Mouse (Mus musculus) erythroblast, embryonic 14.5 days (primary cell): ENCODE data around the gene Nhej1. TPM values are rescaled to one million over a fixed set of nuclear protein-coding genes. Genes with fewer than 3 reads are reported as not detected.

ENCODE experiments used
- H3K27me3 ChIP-seq: 2 replicates; pipeline ENCODE4 v1.6.1; 2012; ENCODE audit warnings: inconsistent platforms; ENCODE audit not compliant: control insufficient read depth
- H3K36me3 ChIP-seq: 2 replicates; pipeline ENCODE4 v1.6.1; 2012; ENCODE audit warnings: mild to moderate bottlenecking, inconsistent platforms; ENCODE audit not compliant: control insufficient read depth
- H3K4me1 ChIP-seq: 2 replicates; pipeline ENCODE4 v1.6.1; 2012; ENCODE audit warnings: inconsistent platforms; ENCODE audit not compliant: control insufficient read depth
- H3K4me3 ChIP-seq: replicated peaks from 2 replicates; pipeline ENCODE3; 2012; ENCODE audit warnings: moderate library complexity, mild to moderate bottlenecking, inconsistent platforms
- H3K9me3 ChIP-seq: 2 replicates; pipeline ENCODE4 v1.6.1; 2012; ENCODE audit warnings: low read length, inconsistent platforms, mixed read lengths; ENCODE audit not compliant: control insufficient read depth
- GATA1 ChIP-seq: IDR thresholded peaks from 2 replicates; pipeline ENCODE4 v1.6.1; 2012; ENCODE audit warnings: low read length, inconsistent platforms, mixed read lengths
- TAL1 ChIP-seq: IDR thresholded peaks from 3 replicates; pipeline ENCODE4 v1.6.1; 2012; ENCODE audit warnings: low read length, inconsistent platforms, mixed read lengths
- polyA plus RNA-seq: library from polyadenylated mRNA; stranded (reverse); fragments of >175 nt; gene quantifications from 2 replicates; pipeline ENCODE4 v1.2.3, GENCODE M21; 2012

The Nhej1 gene
- polyA plus RNA-seq, 1 experiment: 0.08 TPM

DNA sequence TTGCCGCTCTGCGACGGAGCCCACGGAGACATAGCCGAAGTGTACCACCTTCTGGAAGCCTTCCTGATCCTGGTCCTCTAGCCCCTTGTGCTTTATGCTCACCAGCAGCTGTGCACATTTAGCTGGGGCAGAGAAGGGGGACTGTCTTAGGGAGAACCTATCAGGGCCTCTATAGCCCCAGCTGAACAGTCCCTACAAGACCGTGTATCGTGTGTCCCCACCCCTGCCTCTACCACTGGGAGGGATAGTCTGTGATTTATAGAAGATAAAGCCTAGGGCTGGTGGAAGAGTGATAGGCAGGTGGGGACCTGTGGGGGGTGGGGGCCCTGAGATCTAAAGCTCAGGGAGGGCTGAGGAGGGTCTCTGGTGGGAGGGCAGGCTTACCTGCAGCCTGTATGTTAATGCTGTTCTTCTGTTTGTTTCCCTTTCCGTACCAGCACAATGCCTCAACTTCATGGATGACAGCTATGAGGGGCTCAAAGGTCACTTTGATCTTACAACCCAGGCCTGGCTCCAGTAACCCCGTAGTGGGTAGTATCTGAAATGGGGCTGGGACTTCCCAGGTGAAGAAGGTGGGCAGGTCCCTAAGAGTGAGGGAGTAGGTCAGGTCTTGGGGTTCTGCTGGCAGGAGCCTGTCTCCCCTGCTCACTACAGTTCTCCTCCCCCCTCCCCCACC, 197.2 kb downstream of the Nhej1 start:
- no peak for TF ChIP-seq GATA1
- no peak for TF ChIP-seq TAL1
- Histone ChIP-seq H3K4me1 (no peaks in the 10 kb centered on the region), H3K36me3 (no peaks in the 10 kb centered on the region), H3K27me3 (no peaks in the 10 kb centered on the region; the same call in 1 of the 2 replicates), H3K4me3 (no peak overlapping the region), H3K9me3 (no peaks in the 10 kb centered on the region)

DNA sequence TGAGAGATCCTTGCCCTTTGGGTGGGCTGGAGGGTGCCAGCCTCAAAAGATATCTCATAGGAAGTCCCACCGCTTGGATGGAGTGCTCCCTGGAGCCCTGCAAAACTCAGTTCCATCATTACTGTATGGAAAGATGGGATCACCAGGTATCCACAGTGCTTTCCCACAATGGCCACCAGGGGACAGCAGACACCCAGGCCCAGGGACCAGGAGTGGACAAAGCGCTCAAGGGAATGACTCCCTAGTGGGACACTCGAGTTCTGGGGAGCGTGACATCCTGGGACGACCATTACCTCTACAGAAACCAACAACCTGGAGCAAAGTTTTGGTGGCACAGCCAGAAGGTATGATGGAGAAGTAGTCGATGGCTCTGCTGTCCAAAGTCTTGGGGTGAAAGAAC, 198.3 kb downstream of the Nhej1 start:
- Histone ChIP-seq H3K4me1 (no peaks in the 10 kb centered on the region), H3K4me3 (no peak overlapping the region), H3K36me3 (no peaks in the 10 kb centered on the region), H3K27me3 (no peaks in the 10 kb centered on the region; the same call in 1 of the 2 replicates), H3K9me3 (no peaks in the 10 kb centered on the region)
- TF ChIP-seq TAL1: no peak
- no peak for TF ChIP-seq GATA1

DNA sequence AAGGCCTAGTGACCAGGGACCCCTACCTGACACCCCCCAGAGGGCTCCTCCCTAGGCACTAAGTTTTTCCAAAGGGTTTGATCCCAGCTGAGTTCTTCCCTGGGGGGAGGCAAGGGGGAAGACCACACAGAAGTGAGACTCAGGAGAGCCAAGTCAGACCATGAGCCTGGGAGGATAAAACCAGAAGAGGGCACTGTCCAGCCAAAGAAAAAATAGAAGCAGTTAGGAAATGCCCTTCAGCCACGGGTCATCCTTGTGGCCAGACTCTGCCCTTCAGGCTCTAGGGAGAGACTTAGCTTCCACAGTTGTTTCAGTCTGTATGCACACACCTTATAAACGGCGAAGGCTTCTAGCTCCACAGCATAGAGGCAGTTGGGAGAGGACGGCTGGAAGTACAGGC, 200.5 kb downstream of the Nhej1 start:
- Histone ChIP-seq H3K4me3 (no peak overlapping the region), H3K4me1 (no peaks in the 10 kb centered on the region), H3K27me3 (no peaks in the 10 kb centered on the region; the same call in 1 of the 2 replicates), H3K36me3 (no peaks in the 10 kb centered on the region), H3K9me3 (no peaks in the 10 kb centered on the region)
- TF ChIP-seq TAL1: no peak
- TF ChIP-seq GATA1: no peak

Other genes starting within 250 kb of the Nhej1 start
- not detected in 2 replicates for gene Fev, start 239.8 kb downstream of the Nhej1 start, polyA plus RNA-seq
- not detected in 2 replicates for gene Cryba2, start 232.1 kb downstream of the Nhej1 start, polyA plus RNA-seq
- not detected in 2 replicates for gene Cfap65, start 189.6 kb downstream of the Nhej1 start, polyA plus RNA-seq
- 0.06 and 0.19 TPM in 2 replicates for gene Ihh, start 173.5 kb downstream of the Nhej1 start, polyA plus RNA-seq
- 0.05 TPM in 1 of 2 replicates, not detected in the other for gene Slc23a3, start 8.7 kb upstream of the Nhej1 start, polyA plus RNA-seq
- gene Cnppd1, start 17.5 kb upstream of the Nhej1 start, polyA plus RNA-seq: 8.4 and 9.6 TPM in 2 replicates
- 10.9 and 14.3 TPM in 2 replicates for gene Retreg2, start 17.6 kb upstream of the Nhej1 start, polyA plus RNA-seq
- gene Zfand2b, start 43.4 kb upstream of the Nhej1 start, polyA plus RNA-seq: 6.7 and 7.3 TPM in 2 replicates
- 10.0 and 12.6 TPM in 2 replicates for gene Abcb6, start 55.2 kb upstream of the Nhej1 start, polyA plus RNA-seq
- gene Ankzf1, start 67.0 kb upstream of the Nhej1 start, polyA plus RNA-seq: 0.98 and 1.2 TPM in 2 replicates
- 25.7 and 26.4 TPM in 2 replicates for gene Atg9a, start 67.0 kb upstream of the Nhej1 start, polyA plus RNA-seq
- 0.02 and 0.62 TPM in 2 replicates for gene Glb1l, start 85.6 kb upstream of the Nhej1 start, polyA plus RNA-seq
- 13.2 and 18.8 TPM in 2 replicates for gene Stk16, start 85.6 kb upstream of the Nhej1 start, polyA plus RNA-seq
- gene Tuba4a, start 94.7 kb upstream of the Nhej1 start, polyA plus RNA-seq: 5.9 and 9.5 TPM in 2 replicates
- not detected in 2 replicates for gene A630095N17Rik, start 106.9 kb upstream of the Nhej1 start, polyA plus RNA-seq
- gene Dnajb2, start 111.2 kb upstream of the Nhej1 start, polyA plus RNA-seq: 24.2 and 27.6 TPM in 2 replicates
- not detected in 2 replicates for gene Ptprn, start 139.3 kb upstream of the Nhej1 start, polyA plus RNA-seq
- gene Resp18, start 153.2 kb upstream of the Nhej1 start, polyA plus RNA-seq: not detected in 2 replicates
- 3.7 and 4.8 TPM in 2 replicates for gene Dnpep, start 192.8 kb upstream of the Nhej1 start, polyA plus RNA-seq
- 0.03 and 0.12 TPM in 2 replicates for gene Des, start 235.1 kb upstream of the Nhej1 start, polyA plus RNA-seq